ENCODE assay signal across 28 mouse cellular contexts in genomic region chr5:123416149-123416548, GRCm38 (mm10). TPM values are rescaled to one million over a fixed set of nuclear protein-coding genes. Genes with fewer than 3 reads are reported as not detected.
DNase-seq lines count a peak whose midpoint lies in the region; ATAC-seq and TF ChIP-seq lines count a peak whose summit lies in the region.
"Had no signal": no experiment of that assay in that cellular context is flagged by ENCODE, and none has a peak within 500 bp of the region (broad histone marks: within the 10 kb centered on the region; RNA-seq: fewer than 3 reads in every experiment).

No protein-coding gene starts in this region.

- H3K27ac ChIP-seq in liver, embryonic 12.5 days: no peak overlapping the region
- no peak overlapping the region for H3K27ac ChIP-seq in liver, postnatal 0 days (ENCODE audit: low read depth)
- peak overlapping the region; percentile 40 for H3K27ac ChIP-seq in intestine, embryonic 16.5 days (ENCODE audit: low read length)
- H3K27ac ChIP-seq in stomach, embryonic 16.5 days (ENCODE audit: low read length): peak overlapping the region; percentile 32; the same call in 1 of the 2 replicates
- H3K27ac ChIP-seq: hindbrain, embryonic 14.5 days; limb, embryonic 13.5 days; macrophage; midbrain, embryonic 10.5 days; midbrain, embryonic 15.5 days had no signal

- H3K4me1 ChIP-seq in liver, embryonic 12.5 days: peaks cover 29% of the 10 kb centered on the region
- peaks cover 6% of the 10 kb centered on the region; the same call in 1 of the 2 replicates for H3K4me1 ChIP-seq in liver, postnatal 0 days (ENCODE audit: insufficient read depth)
- peaks cover 33% of the 10 kb centered on the region for H3K4me1 ChIP-seq in intestine, embryonic 16.5 days (ENCODE audit: control insufficient read depth, insufficient read depth, low read length)
- H3K4me1 ChIP-seq in stomach, embryonic 16.5 days (ENCODE audit: control insufficient read depth, insufficient read depth, low read length): peaks cover 16% of the 10 kb centered on the region; the same call in 1 of the 2 replicates

- no peak for TF ChIP-seq CTCF in liver, postnatal 0 days (IDR thresholded peaks at IDR 0.05; ENCODE audit: low read depth)

- no peaks in the 10 kb centered on the region for H3K9me3 ChIP-seq in liver, embryonic 12.5 days (replicated peaks)
- no peaks in the 10 kb centered on the region for H3K9me3 ChIP-seq in liver, postnatal 0 days (ENCODE audit: low read length)
- H3K9me3 ChIP-seq in intestine, embryonic 16.5 days (ENCODE audit: control insufficient read depth, low read length): no peaks in the 10 kb centered on the region
- H3K9me3 ChIP-seq in stomach, embryonic 16.5 days (replicated peaks; ENCODE audit: control insufficient read depth, low read length): no peaks in the 10 kb centered on the region
- H3K9me3 ChIP-seq: limb, embryonic 13.5 days; midbrain, embryonic 10.5 days; midbrain, embryonic 15.5 days; neural tube, embryonic 15.5 days had no signal

- DNase-seq in liver, postnatal 0 days: no peak
- no peak for DNase-seq in urinary bladder, postnatal 4 days (ENCODE audit: low spot score in 2 of 2)
- DNase-seq in frontal cortex, postnatal 25 days (ENCODE audit: low spot score in 2 of 2): no peak
- DNase-seq: adrenal gland, postnatal 25 days; B cell, adult 2 months; cerebellum, adult 11-12 months; cerebellum, postnatal 14 days; gastrocnemius, postnatal 10 days; kidney, adult 9 months; kidney, postnatal 14 days; right cerebral cortex, postnatal 14 days; thymus, postnatal 14 days had no signal

- H3K4me3 ChIP-seq in liver, embryonic 12.5 days: no peak overlapping the region
- no peak overlapping the region for H3K4me3 ChIP-seq in liver, postnatal 0 days (ENCODE audit: low read depth, low read length)
- no peak overlapping the region for H3K4me3 ChIP-seq in intestine, embryonic 16.5 days (ENCODE audit: low read length)
- no peak overlapping the region for H3K4me3 ChIP-seq in stomach, embryonic 16.5 days (replicated peaks; ENCODE audit: low read length)
- H3K4me3 ChIP-seq: erythroblast, embryonic 14.5 days; left cerebral cortex, adult 2 months; limb, embryonic 13.5 days; midbrain, embryonic 10.5 days; midbrain, embryonic 15.5 days; neural tube, embryonic 15.5 days had no signal

- H3K9ac ChIP-seq in liver, embryonic 12.5 days: no peak overlapping the region
- no peak overlapping the region for H3K9ac ChIP-seq in liver, postnatal 0 days (replicated peaks)
- H3K9ac ChIP-seq in intestine, embryonic 16.5 days (ENCODE audit: low read depth, low read length): no peak overlapping the region
- no peak overlapping the region for H3K9ac ChIP-seq in stomach, embryonic 16.5 days (ENCODE audit: low read length)
- H3K9ac ChIP-seq: hindbrain, embryonic 14.5 days; limb, embryonic 13.5 days; midbrain, embryonic 15.5 days; neural tube, embryonic 15.5 days had no signal

- no peak overlapping the region for H3K4me2 ChIP-seq in liver, embryonic 12.5 days
- H3K4me2 ChIP-seq in liver, postnatal 0 days (ENCODE audit: low read depth, low read length): no peak overlapping the region
- H3K4me2 ChIP-seq in intestine, embryonic 16.5 days (ENCODE audit: low read depth, low read length): no peak overlapping the region
- H3K4me2 ChIP-seq in stomach, embryonic 16.5 days (ENCODE audit: low read depth, low read length): no peak overlapping the region
- H3K4me2 ChIP-seq: heart, embryonic 11.5 days; hindbrain, embryonic 14.5 days; limb, embryonic 13.5 days; liver, embryonic 11.5 days; midbrain, embryonic 15.5 days; neural tube, embryonic 15.5 days had no signal

- peaks cover 2% of the 10 kb centered on the region; the same call in 1 of the 2 replicates for H3K36me3 ChIP-seq in liver, embryonic 12.5 days
- 0 out of 2 replicates have a peak, but pooled peaks cover 2% of the 10 kb centered on the region for H3K36me3 ChIP-seq in liver, postnatal 0 days (replicated peaks; ENCODE audit: insufficient read depth, low read length)
- H3K36me3 ChIP-seq in intestine, embryonic 16.5 days (ENCODE audit: control insufficient read depth, insufficient read depth, low read length): no peaks in the 10 kb centered on the region
- H3K36me3 ChIP-seq in stomach, embryonic 16.5 days (ENCODE audit: control insufficient read depth, insufficient read depth, low read length): peaks cover 1% of the 10 kb centered on the region; the same call in 1 of the 2 replicates
- H3K36me3 ChIP-seq: limb, embryonic 13.5 days; midbrain, embryonic 15.5 days; neural tube, embryonic 15.5 days had no signal

- TF ChIP-seq EP300 in liver, postnatal 0 days (IDR thresholded peaks at IDR 0.05; ENCODE audit: low read depth): no peak

- no peaks in the 10 kb centered on the region for H3K27me3 ChIP-seq in liver, embryonic 12.5 days (replicated peaks)
- H3K27me3 ChIP-seq in liver, postnatal 0 days (ENCODE audit: insufficient read depth, low read length): no peaks in the 10 kb centered on the region
- no peaks in the 10 kb centered on the region for H3K27me3 ChIP-seq in intestine, embryonic 16.5 days (replicated peaks; ENCODE audit: control insufficient read depth, insufficient read depth, low read length)
- no peaks in the 10 kb centered on the region for H3K27me3 ChIP-seq in stomach, embryonic 16.5 days (ENCODE audit: control insufficient read depth, insufficient read depth, low read length)
- H3K27me3 ChIP-seq: limb, embryonic 13.5 days; midbrain, embryonic 15.5 days; neural tube, embryonic 15.5 days had no signal

- WGBS in liver, embryonic 12.5 days (ENCODE audit: insufficient replicate concordance): 27% methylated on average over 3 of the region's 3 CpGs
- 47% methylated on average over 3 of the region's 3 CpGs for WGBS in liver, postnatal 0 days (ENCODE audit: insufficient replicate concordance)
- 61% methylated on average over 3 of the region's 3 CpGs for whole genome bisulfite sequencing in intestine, embryonic 16.5 days
- WGBS in stomach, embryonic 16.5 days: 59% methylated on average over 3 of the region's 3 CpGs

- ATAC-seq in liver, embryonic 12.5 days: 0 out of 2 replicates have a peak, but pooled peaks have one; percentile 27
- no peak for ATAC-seq in liver, postnatal 0 days
- ATAC-seq in intestine, embryonic 16.5 days: peak; percentile 87
- peak; percentile 27 for ATAC-seq in megakaryocyte progenitor cell, adult 5-6 weeks (replicated peaks; ENCODE audit: poor library complexity)
- peak; percentile 82 for ATAC-seq in stomach, embryonic 16.5 days (ENCODE audit: insufficient read depth, low FRiP score)
- ATAC-seq: forebrain, embryonic 16.5 days; inflammation-experienced regulatory T-cells, adult 6 months; midbrain, embryonic 15.5 days had no signal

RNA-seq across cellular contexts. Expression of gene Mlxip, which starts 21.6 kb away (rescaled TPM):
- 6.7 and 7.0 TPM in 2 replicates for polyA plus RNA-seq in liver, embryonic 12.5 days (2016; fragmentation: Nextera tagmentation; extraction: Ambion mirVana)
- polyA plus RNA-seq in liver, postnatal 0 days (2015; fragmentation: Nextera tagmentation; extraction: Ambion mirVana): 3.5 and 4.5 TPM in 2 replicates
- polyA plus RNA-seq in intestine, embryonic 16.5 days (2015; fragmentation: Nextera tagmentation; extraction: Ambion mirVana): 16.6 and 21.0 TPM in 2 replicates
- 32.6 TPM in 2 replicates for total RNA-seq in megakaryocyte progenitor cell, adult 5-6 weeks (2015)
- 11.0 and 11.3 TPM in 2 replicates for total RNA-seq in megakaryocyte progenitor cell, adult 5-6 weeks (2017)
- 17.3 and 17.4 TPM in 2 replicates for polyA plus RNA-seq in stomach, embryonic 16.5 days (2015; fragmentation: Nextera tagmentation; extraction: Ambion mirVana)

Comparison
In these comparisons a context has a peak if more than half of its experiments do, and no peak if none do; other contexts are left out.
1. H3K27ac ChIP-seq: peak in intestine, embryonic 16.5 days (single experiment) and stomach, embryonic 16.5 days (single experiment); none in liver, embryonic 12.5 days (single experiment) and liver, postnatal 0 days (single experiment).